Mouse (Mus musculus) T-helper 1 cell (primary cell): ENCODE measurements around the gene Josd2.

ENCODE experiments used
- in situ Hi-C: fragments of 300-600 bp; cut with MboI, MseI; formaldehyde crosslinking; loops from one replicate; pipeline ENCODE4 v1.15.1; 2025; ENCODE audit warnings: high pct_unique_total_duplicates

Josd2 gene

GRCm38 (mm10) chr7:44497361-44498055, 29.7 kb downstream of the Josd2 start:
- in situ Hi-C loops: no loop called here

GRCm38 (mm10) chr7:44498922-44499321, 31.1 kb downstream of the Josd2 start:
- in situ Hi-C loops: no loop called here

- in situ Hi-C loops: no loop called here
These were observed 32.3 kb downstream of the Josd2 start for GRCm38 (mm10) chr7:44500046-44500445.

DNA sequence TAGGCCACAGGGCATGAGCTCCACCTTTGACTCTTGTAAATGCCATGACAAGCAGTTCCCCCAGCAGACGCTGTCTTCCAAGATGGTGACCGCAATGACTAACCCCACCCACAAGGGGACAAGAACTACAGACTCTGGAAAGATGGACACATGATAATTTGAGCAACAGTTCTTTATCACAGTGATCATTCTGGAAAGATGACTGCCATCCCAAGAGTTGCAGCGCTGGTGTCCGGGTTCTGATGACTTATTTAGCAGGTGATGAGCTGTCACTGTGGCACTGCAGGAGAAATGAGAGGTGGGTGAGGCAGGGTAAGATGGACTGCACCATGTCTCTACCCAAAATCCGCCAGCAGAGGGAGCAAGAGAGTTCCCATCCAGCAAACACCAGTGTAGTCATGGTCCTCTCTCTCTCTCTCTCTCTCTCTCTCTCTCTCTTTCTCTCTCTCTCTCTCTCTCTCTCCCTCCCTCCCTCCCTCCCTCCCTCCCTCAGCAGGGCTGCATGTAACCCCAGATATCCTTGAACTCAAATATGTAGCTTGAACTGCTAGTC, 33.9 kb downstream of the Josd2 start:
- in situ Hi-C loops: no loop called here

- in situ Hi-C loops: no loop called here
These were observed 39.7 kb downstream of the Josd2 start for GRCm38 (mm10) chr7:44507491-44507890.

DNA sequence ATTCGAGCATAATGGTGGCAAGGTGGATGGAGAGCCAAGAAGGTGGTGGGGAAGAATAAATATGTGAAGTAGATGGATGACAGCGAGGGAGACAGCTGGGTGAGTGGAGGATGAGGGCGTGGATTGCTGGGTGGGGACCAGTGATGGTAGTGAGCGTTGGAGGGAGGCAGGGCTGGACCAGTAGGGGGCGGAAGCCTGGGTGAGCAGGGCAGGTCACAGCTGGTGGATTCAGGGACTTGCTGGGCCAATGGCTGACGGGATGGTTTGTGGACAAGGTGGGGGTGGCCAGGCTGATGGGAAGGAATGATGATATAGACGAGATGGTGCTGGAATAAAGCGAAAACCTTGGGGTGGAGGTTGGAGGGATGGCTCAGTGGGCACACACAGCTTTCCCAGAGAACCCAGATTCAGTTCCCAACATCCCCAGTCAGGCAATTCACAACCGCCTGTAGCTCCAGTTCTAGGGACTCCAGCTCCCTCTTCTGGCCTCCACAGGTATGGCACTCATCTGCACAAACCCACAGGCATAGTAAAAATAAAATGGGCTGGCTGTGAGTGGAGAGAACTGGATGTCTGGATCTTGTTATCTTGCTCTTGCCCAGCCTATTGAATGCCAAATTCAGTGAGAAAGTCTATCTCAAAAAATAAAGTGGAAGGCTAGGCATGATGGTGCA, 51.6 kb downstream of the Josd2 start:
- in situ Hi-C loops: no loop called here

GRCm38 (mm10) chr7:44520990-44521389, 53.2 kb downstream of the Josd2 start:
- in situ Hi-C loops: no loop called here
